Mouse (Mus musculus) stomach, postnatal 0 days (tissue): ENCODE data around the gene Ube2q1.

Source experiments
- CTCF ChIP-seq: IDR thresholded peaks from 2 replicates; pipeline ENCODE4 v1.5.1; 2016; ENCODE audit warnings: antibody characterized with exemption, low read depth, mild to moderate bottlenecking, moderate library complexity
- EP300 ChIP-seq: optimal IDR thresholded peaks from 2 replicates; pipeline ENCODE3; 2016; ENCODE audit warnings: antibody characterized with exemption

DNA sequence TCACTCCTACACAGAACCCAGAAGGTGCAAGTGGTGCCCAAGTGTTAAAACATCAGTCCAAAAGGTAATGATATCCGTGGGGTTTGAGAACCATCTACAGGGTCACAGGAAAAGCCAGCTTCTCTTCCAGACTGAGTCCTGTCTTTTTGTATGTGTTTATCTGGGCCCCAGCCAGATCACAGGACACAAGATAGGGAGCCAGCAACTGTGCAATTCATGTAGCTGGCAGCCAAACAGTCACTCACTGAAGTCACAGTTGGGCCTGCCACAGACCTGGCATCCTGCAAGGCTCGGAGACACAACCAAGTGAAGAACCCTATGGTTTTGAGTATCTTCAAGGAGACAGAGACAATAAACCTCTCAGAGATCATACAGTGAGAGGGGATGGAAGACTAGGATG lies 15.6 kb upstream of the Ube2q1 start:
- TF ChIP-seq EP300 (no peak), CTCF (no peak)
